Mouse (Mus musculus): Measurements from ENCODE around the gene Rnf150. TPM values are rescaled to one million over a fixed set of nuclear protein-coding genes. Genes with fewer than 3 reads are reported as not detected.

Gene Rnf150
- total RNA-seq (2012; rRNA removed) = not detected in 2 replicates
- polyA plus RNA-seq (2012; ENCODE audit: insufficient read depth in 1 of 2, insufficient read length in 2 of 2, low read depth in 1 of 2, low replicate concordance in 2 of 2, missing spikeins in 1 of 2) = not detected

DNA sequence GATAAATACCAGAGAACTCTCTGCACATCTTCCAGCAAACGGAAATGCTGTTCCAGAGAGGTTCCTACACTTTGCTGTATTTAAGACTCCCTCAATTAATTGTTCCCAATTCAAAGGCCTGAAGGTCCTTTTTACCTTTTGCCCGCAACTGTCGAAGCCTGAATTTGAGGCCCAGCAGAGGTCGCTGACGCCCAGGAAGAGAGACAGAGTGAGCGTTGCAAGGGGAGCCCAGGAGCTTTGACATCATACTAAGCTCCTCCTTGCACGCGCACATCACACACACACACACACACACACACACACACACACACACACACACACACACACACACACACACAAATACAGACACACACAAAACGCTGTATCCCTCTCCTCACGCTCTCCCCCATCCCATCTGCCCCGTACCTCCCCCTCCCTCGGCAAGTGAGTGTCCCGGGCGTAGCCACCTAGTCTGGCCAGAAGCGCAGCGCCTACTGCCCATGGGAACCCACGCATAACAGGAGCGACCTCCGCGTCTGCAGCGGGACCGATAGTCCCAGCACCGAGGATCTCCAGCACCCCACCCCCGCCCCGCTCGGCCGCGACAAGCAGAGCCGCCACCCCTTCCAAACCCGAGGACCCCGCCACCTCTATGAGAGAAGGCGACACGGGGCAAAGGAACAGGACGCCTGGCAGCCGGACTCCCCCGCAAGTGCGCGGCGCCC lies at the start of gene Rnf150:
TSS of gene Rnf150 (plus strand) at position 316 of the 704 bp plus-strand sequence.
- Histone ChIP-seq H3K4me3 (ENCODE audit: control insufficient read depth in 1 of 2, insufficient read depth in 1 of 2, low read depth in 2 of 2, low read length in 2 of 2) (no peak within 1 kb of the TSS), H3K27ac (ENCODE audit: control insufficient read depth, low read depth, low read length) (no peak within 1 kb of the TSS), H3K9ac (ENCODE audit: control insufficient read depth, low read depth, low read length, poor library complexity, severe bottlenecking) (no peak within 1 kb of the TSS), H3K4me1 (ENCODE audit: control insufficient read depth in 1 of 2, insufficient read depth in 2 of 2, low read length in 2 of 2) (peaks cover 8 to 9% of the 10 kb centered on the region in 2 experiments), H3K79me2 (ENCODE audit: control insufficient read depth, insufficient read depth, low read length, poor library complexity) (no peaks in the 10 kb centered on the region), H3K27me3 (ENCODE audit: control insufficient read depth in 1 of 2, insufficient read depth in 2 of 2, low read length in 2 of 2) (no peaks in the 10 kb centered on the region), H3K36me3 (ENCODE audit: control insufficient read depth in 1 of 2, insufficient read depth in 2 of 2, low read length in 2 of 2) (peaks cover 0 to 9% of the 10 kb centered on the region in 2 experiments; a peak in 2 of 4 replicates), H3K9me3 (replicated peaks; ENCODE audit: insufficient read depth, low read length) (no peaks in the 10 kb centered on the region)
- no peak for TF ChIP-seq CHD2 (IDR thresholded peaks at IDR 0.05; ENCODE audit: low read length)
- no peak for TF ChIP-seq ELF1 (IDR thresholded peaks at IDR 0.05; ENCODE audit: low read depth, low read length)
- TF ChIP-seq TAL1 (IDR thresholded peaks at IDR 0.05; ENCODE audit: low read length) = no peak
- TF ChIP-seq MAX (IDR thresholded peaks at IDR 0.05; ENCODE audit: low read length) = no peak
- no peak for TF ChIP-seq RAD21 (IDR thresholded peaks at IDR 0.05; ENCODE audit: low read depth, low read length)
- no peak for TF ChIP-seq MAFK (IDR thresholded peaks at IDR 0.05; ENCODE audit: borderline replicate concordance, low read depth, low read length)
- TF ChIP-seq POLR2AphosphoS5 (IDR thresholded peaks at IDR 0.05; ENCODE audit: borderline replicate concordance, low read depth, low read length) = no peak
- no peak for TF ChIP-seq UBTF (IDR thresholded peaks at IDR 0.05; ENCODE audit: borderline replicate concordance, insufficient read depth, low read depth, low read length)
- TF ChIP-seq MEF2A (IDR thresholded peaks at IDR 0.05; ENCODE audit: extremely low read depth, insufficient replicate concordance, low read depth, low read length, poor library complexity, severe bottlenecking) = no peak
- no peak for TF ChIP-seq NRF1 (IDR thresholded peaks at IDR 0.05; ENCODE audit: insufficient read depth, low read depth, low read length, poor library complexity, severe bottlenecking)
- no peak for TF ChIP-seq CTCF (IDR thresholded peaks at IDR 0.05 in 2 of 3, conservative IDR thresholded peaks at IDR 0.05 in 1 of 3; ENCODE audit: control insufficient read depth in 1 of 3, insufficient read depth in 1 of 3, low read depth in 2 of 3, low read length in 3 of 3, poor library complexity in 1 of 3, severe bottlenecking in 1 of 3)
- no peak for TF ChIP-seq MYB (IDR thresholded peaks at IDR 0.05; ENCODE audit: low read depth, low read length)
- no peak for TF ChIP-seq ZNF384 (IDR thresholded peaks at IDR 0.05; ENCODE audit: low read depth, low read length)
- TF ChIP-seq NELFE (IDR thresholded peaks at IDR 0.05; ENCODE audit: low read depth, low read length) = no peak
- no peak for TF ChIP-seq SIN3A (IDR thresholded peaks at IDR 0.05; ENCODE audit: low read length)
- TF ChIP-seq SMC3 (IDR thresholded peaks at IDR 0.05; ENCODE audit: low read depth, low read length) = no peak
- no peak for TF ChIP-seq EP300 (IDR thresholded peaks at IDR 0.05; ENCODE audit: low read depth in 1 of 2, low read length in 2 of 2)
- TF ChIP-seq MXI1 (IDR thresholded peaks at IDR 0.05; ENCODE audit: low read depth, low read length) = no peak
- DNase-seq (ENCODE audit: low read depth, low spot score) = no peak

Measured in MEL (cell line).